ENCODE assay signal across 16 mouse cellular contexts in the genomic region with DNA sequence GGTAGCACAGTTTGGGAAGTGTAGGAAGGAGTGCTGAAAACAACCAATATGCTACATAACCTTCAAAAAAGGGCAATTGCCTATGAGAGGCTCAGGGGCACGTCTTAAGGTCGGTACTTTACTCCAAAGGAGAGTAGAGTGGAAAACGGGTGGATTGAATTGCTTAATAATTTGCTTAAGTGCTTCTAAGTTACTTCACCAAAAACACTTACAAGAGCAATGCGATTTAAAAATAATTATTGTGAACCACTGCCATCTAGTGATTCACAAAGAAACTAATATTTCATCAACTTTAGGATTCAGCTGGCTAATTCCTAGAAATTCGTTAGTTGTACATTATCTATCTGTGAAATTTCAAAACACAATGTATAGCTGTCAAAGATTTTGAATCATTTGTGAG. TPM values are rescaled to one million over a fixed set of nuclear protein-coding genes. Genes with fewer than 3 reads are reported as not detected.
DNase-seq lines count a peak whose midpoint lies in the region; ATAC-seq and TF ChIP-seq lines count a peak whose summit lies in the region.
"Had no signal": no experiment of that assay in that cellular context is flagged by ENCODE, and none has a peak within 500 bp of the region (broad histone marks: within the 10 kb centered on the region; RNA-seq: fewer than 3 reads in every experiment).

No protein-coding gene starts in this region.

- H3K9me3 ChIP-seq in forebrain, embryonic 14.5 days (replicated peaks; ENCODE audit: control insufficient read depth, low read length) = no peaks in the 10 kb centered on the region
- no peaks in the 10 kb centered on the region for H3K9me3 ChIP-seq in forebrain, embryonic 10.5 days
- no peaks in the 10 kb centered on the region for H3K9me3 ChIP-seq in heart, embryonic 10.5 days
- H3K9me3 ChIP-seq: embryonic facial prominence, embryonic 13.5 days; hindbrain, embryonic 13.5 days; midbrain, embryonic 10.5 days; neural tube, embryonic 13.5 days had no signal

- TF ChIP-seq CTCF in layer of hippocampus, adult 2 months (conservative IDR thresholded peaks at IDR 0.05) = peak; percentile 74

- no peak for ATAC-seq in forebrain, embryonic 14.5 days
- ATAC-seq in common myeloid progenitor, adult 5-6 weeks (replicated peaks; ENCODE audit: low read depth, poor library complexity, severe bottlenecking) = 0 out of 2 replicates have a peak, but pooled peaks have one; percentile 25
- ATAC-seq in megakaryocyte, adult 5-6 weeks (ENCODE audit: poor library complexity, severe bottlenecking) = no peak

- H3K4me1 ChIP-seq in forebrain, embryonic 14.5 days (ENCODE audit: control insufficient read depth, insufficient read depth, low read length) = no peaks in the 10 kb centered on the region
- H3K4me1 ChIP-seq in forebrain, embryonic 10.5 days = no peaks in the 10 kb centered on the region
- H3K4me1 ChIP-seq in heart, embryonic 10.5 days = no peaks in the 10 kb centered on the region
- H3K4me1 ChIP-seq: embryonic facial prominence, embryonic 13.5 days; hindbrain, embryonic 13.5 days; midbrain, embryonic 10.5 days; neural tube, embryonic 13.5 days had no signal

- WGBS in forebrain, embryonic 14.5 days = 73% methylated on average over 5 of the region's 5 CpGs
- WGBS in forebrain, embryonic 10.5 days = 80% methylated on average over 5 of the region's 5 CpGs
- 65% methylated on average over 5 of the region's 5 CpGs for WGBS in heart, embryonic 10.5 days

- H3K27me3 ChIP-seq in forebrain, embryonic 14.5 days (replicated peaks; ENCODE audit: control insufficient read depth, insufficient read depth, low read length) = no peaks in the 10 kb centered on the region
- H3K27me3 ChIP-seq in forebrain, embryonic 10.5 days (ENCODE audit: poor library complexity, severe bottlenecking) = no peaks in the 10 kb centered on the region
- no peaks in the 10 kb centered on the region for H3K27me3 ChIP-seq in heart, embryonic 10.5 days (ENCODE audit: insufficient read depth, poor library complexity, severe bottlenecking)
- H3K27me3 ChIP-seq: embryonic facial prominence, embryonic 13.5 days; hindbrain, embryonic 13.5 days; neural tube, embryonic 13.5 days had no signal

- H3K36me3 ChIP-seq in forebrain, embryonic 14.5 days (ENCODE audit: control insufficient read depth, insufficient read depth, low read length) = no peaks in the 10 kb centered on the region
- no peaks in the 10 kb centered on the region for H3K36me3 ChIP-seq in forebrain, embryonic 10.5 days (replicated peaks)
- H3K36me3 ChIP-seq in heart, embryonic 10.5 days = no peaks in the 10 kb centered on the region
- H3K36me3 ChIP-seq: embryonic facial prominence, embryonic 13.5 days; hindbrain, embryonic 13.5 days; midbrain, embryonic 10.5 days; neural tube, embryonic 13.5 days had no signal

- H3K4me2 ChIP-seq in forebrain, embryonic 14.5 days (ENCODE audit: low read length) = no peak overlapping the region
- H3K4me2 ChIP-seq: embryonic facial prominence, embryonic 13.5 days; hindbrain, embryonic 13.5 days; neural tube, embryonic 13.5 days had no signal

- H3K9ac ChIP-seq in forebrain, embryonic 14.5 days (ENCODE audit: low read length) = no peak overlapping the region
- H3K9ac ChIP-seq: embryonic facial prominence, embryonic 13.5 days; hindbrain, embryonic 13.5 days; liver, embryonic 14.5 days; neural tube, embryonic 13.5 days had no signal

- no peak overlapping the region for H3K27ac ChIP-seq in forebrain, embryonic 14.5 days (ENCODE audit: low read depth, low read length)
- H3K27ac ChIP-seq in forebrain, embryonic 10.5 days = no peak overlapping the region
- H3K27ac ChIP-seq in layer of hippocampus, adult 2 months = no peak overlapping the region
- H3K27ac ChIP-seq in heart, embryonic 10.5 days = no peak overlapping the region
- H3K27ac ChIP-seq: embryonic facial prominence, embryonic 13.5 days; hindbrain, embryonic 13.5 days; liver, embryonic 14.5 days; midbrain, embryonic 10.5 days; neural tube, embryonic 13.5 days had no signal

- H3K4me3 ChIP-seq in forebrain, embryonic 14.5 days (ENCODE audit: low read depth, low read length) = no peak overlapping the region
- H3K4me3 ChIP-seq in forebrain, embryonic 10.5 days = no peak overlapping the region
- no peak overlapping the region for H3K4me3 ChIP-seq in layer of hippocampus, adult 2 months
- H3K4me3 ChIP-seq in heart, embryonic 10.5 days = no peak overlapping the region
- H3K4me3 ChIP-seq: embryonic facial prominence, embryonic 13.5 days; hindbrain, embryonic 13.5 days; midbrain, embryonic 10.5 days; neural tube, embryonic 13.5 days had no signal

- peak; percentile 56 for DNase-seq in forebrain, embryonic 14.5 days (ENCODE audit: low spot score)
- no peak for DNase-seq in forebrain, embryonic 10.5 days (ENCODE audit: extremely low spot score, low spot score)
- DNase-seq in layer of hippocampus, adult 2 months (ENCODE audit: low spot score in 2 of 2) = no peak
- DNase-seq in layer of hippocampus, postnatal 10 days (ENCODE audit: low spot score in 2 of 2) = no peak
- DNase-seq in A20 (ENCODE audit: low read depth, low spot score) = peak; percentile 38
- DNase-seq in heart, embryonic 10.5 days (ENCODE audit: low spot score) = no peak
- DNase-seq: cerebellum, adult 8-10 months; kidney, postnatal 25 days; thymus, postnatal 14 days had no signal

RNA-seq across cellular contexts. Expression of gene Arl4a, which starts 35.8 kb away (rescaled TPM):
- polyA plus RNA-seq in forebrain, embryonic 14.5 days (2014; fragmentation: Nextera tagmentation; extraction: Ambion mirVana) = 98.1 and 105 TPM in 2 replicates
- polyA plus RNA-seq in forebrain, embryonic 10.5 days (2016; fragmentation: Nextera tagmentation; extraction: Ambion mirVana) = 35.0 and 36.1 TPM in 2 replicates
- 10 to 100 TPM; 29.9 to 30.5 TPM for total RNA-seq in layer of hippocampus, adult 2 months (2021)
- 10 to 100 TPM; 50.1 to 50.2 TPM for total RNA-seq in layer of hippocampus, postnatal 10 days (2021)
- total RNA-seq in common myeloid progenitor, adult 5-6 weeks (2017) = 24.9 and 32.4 TPM in 2 replicates
- total RNA-seq in megakaryocyte, adult 5-6 weeks (2015) = 11.3 and 16.7 TPM in 2 replicates
- total RNA-seq in megakaryocyte, adult 5-6 weeks (2017) = 9.3 and 9.9 TPM in 2 replicates
- polyA plus RNA-seq in heart, embryonic 10.5 days (2016; fragmentation: Nextera tagmentation; extraction: Ambion mirVana) = 29.0 and 31.1 TPM in 2 replicates

Comparison
In these comparisons a context has a peak if more than half of its experiments do, and no peak if none do; other contexts are left out.
1. DNase-seq: peak in forebrain, embryonic 14.5 days (single experiment) and A20 (single experiment); none in forebrain, embryonic 10.5 days (single experiment), layer of hippocampus, adult 2 months (0 of 2), layer of hippocampus, postnatal 10 days (0 of 2) and heart, embryonic 10.5 days (single experiment).